Mouse (Mus musculus) heart, adult 11 months (tissue): ENCODE data around the gene Sipa1.

ENCODE experiments used
- DNase-seq: peaks from one replicate; pipeline ENCODE4 v3.0.0; 2022

Gene Sipa1

GRCm38 (mm10) chr19:5641641-5642040 lies 21.9 kb downstream of the Sipa1 start:
- DNase-seq, result peak; percentile 92

- peak; percentile 91 for DNase-seq
These were observed 22.5 kb downstream of the Sipa1 start for GRCm38 (mm10) chr19:5641021-5641420.

DNA sequence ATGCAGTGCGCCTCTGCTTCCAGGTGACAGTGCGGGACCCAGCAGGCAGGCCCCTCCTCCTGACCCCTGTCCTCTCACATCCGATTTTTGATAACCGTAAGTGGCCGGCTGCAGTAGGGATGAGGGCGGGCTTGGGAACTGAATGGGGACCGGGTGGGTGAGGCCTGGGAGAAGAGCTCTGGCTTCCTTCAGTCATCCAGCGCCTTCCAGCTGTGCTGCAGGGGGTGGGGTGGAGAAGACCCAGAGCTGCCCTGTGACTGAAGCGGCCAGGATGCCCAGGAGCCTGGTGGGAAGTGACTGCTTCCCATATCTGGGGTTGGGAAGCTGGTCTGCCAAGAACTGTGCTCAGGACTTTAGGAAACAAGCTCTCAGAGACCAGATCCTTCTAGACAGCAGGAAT lies 23.2 kb downstream of the Sipa1 start:
- DNase-seq, result peak; percentile 93

GRCm38 (mm10) chr19:5638416-5639005 lies 25.0 kb downstream of the Sipa1 start:
- DNase-seq, result peak; percentile 95

- DNase-seq, result peak; percentile 100
These were observed 26.1 kb downstream of the Sipa1 start, which contains the start of gene Rela for GRCm38 (mm10) chr19:5637069-5638047. TSS of gene Rela (plus strand) at chr19:5637483.

- DNase-seq, result peak; percentile 98
These were observed 26.9 kb downstream of the Sipa1 start for GRCm38 (mm10) chr19:5636571-5637041.

DNA sequence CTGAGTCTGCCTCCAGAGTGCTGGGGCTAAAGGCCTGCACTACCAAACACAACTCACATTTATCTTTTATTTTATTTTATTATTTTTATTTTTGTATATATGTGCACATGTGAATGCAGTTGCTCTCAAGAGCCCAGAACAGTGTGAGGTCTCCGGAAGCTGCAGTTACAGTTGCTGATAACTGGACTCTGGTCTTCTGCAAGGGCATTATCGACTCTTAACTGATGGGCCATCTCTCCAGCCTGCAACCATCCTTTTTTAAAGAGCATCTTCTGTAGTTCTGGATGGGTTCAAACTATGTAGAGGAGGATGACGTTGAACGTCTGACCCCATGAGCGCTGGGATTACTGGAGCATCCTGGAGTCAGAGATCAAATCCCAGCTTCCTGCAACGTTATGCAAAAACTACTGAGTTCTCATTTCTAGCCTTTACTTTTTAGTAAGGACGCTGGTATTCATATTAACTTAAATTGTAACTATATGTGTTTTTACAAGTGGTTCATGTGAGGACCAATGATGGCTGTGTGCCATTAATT lies 27.4 kb downstream of the Sipa1 start:
- peak; percentile 92 for DNase-seq

GRCm38 (mm10) chr19:5632120-5632519 lies 31.4 kb downstream of the Sipa1 start:
- peak; percentile 93 for DNase-seq

GRCm38 (mm10) chr19:5629907-5630306 lies 33.6 kb downstream of the Sipa1 start:
- DNase-seq, result no peak

DNA sequence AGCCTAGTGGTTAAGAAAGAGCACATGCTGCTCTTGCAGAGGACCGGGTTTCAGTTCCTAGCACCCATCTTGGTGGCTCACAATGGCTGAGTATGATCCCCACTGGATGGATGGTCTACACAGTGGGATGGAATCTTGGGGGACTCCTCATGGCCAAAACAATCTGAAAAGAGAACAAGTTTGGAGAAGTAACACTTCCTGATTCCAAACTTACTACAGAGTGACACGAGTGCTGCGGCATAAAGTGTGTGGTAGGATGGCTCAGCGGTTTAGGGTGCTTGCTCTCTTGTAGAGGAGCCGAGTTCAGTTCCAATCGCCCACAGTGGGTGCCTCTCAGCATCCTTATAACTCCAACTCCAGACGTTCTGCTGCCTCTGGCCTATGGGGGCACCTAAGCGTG lies 38.2 kb downstream of the Sipa1 start:
- peak; percentile 86 for DNase-seq

DNA sequence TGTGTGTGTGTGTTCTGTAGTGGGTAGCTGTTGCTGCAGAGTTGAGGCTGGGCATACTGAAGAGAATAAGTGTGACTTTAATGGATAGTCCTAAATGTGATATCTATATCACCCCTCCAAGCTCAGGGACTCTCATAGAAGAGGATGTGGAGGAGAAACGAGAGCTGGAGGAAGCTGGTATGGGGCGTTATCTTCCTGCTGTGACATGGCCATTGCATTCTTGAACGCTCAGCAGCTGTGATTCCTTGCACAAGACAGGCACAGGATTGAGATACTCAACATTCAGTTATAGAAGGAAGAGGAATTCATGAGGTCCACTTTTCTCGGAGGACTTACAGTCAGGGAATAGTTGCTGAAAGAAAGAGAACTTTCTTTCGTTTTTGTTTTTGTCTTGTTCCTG lies 41.6 kb downstream of the Sipa1 start:
- DNase-seq, result no peak

DNA sequence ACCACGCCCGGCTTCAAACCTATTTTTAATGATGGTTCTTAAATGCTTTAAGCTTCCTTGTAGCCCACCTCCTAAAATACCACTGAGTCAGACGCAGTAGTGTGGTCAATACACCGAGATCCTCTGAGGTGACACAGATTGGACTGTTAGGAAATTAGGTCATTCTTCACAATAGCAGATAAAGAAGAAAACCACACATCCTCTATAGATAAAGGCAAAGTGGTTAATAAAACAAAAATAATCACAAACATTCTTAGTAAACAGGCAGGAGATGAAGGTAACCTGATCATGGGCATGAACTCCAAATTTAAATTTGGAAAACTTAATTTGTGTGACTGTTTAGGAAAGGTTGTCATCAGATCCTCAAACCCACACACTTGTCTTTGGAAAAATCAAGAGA lies 43.5 kb downstream of the Sipa1 start:
- no peak for DNase-seq

GRCm38 (mm10) chr19:5614953-5615352 lies 48.6 kb downstream of the Sipa1 start:
- DNase-seq, result peak; percentile 84

GRCm38 (mm10) chr19:5612762-5613411 lies 50.6 kb downstream of the Sipa1 start:
- no peak for DNase-seq

- peak; percentile 84 for DNase-seq
These were observed 51.5 kb downstream of the Sipa1 start for GRCm38 (mm10) chr19:5611973-5612372.

DNA sequence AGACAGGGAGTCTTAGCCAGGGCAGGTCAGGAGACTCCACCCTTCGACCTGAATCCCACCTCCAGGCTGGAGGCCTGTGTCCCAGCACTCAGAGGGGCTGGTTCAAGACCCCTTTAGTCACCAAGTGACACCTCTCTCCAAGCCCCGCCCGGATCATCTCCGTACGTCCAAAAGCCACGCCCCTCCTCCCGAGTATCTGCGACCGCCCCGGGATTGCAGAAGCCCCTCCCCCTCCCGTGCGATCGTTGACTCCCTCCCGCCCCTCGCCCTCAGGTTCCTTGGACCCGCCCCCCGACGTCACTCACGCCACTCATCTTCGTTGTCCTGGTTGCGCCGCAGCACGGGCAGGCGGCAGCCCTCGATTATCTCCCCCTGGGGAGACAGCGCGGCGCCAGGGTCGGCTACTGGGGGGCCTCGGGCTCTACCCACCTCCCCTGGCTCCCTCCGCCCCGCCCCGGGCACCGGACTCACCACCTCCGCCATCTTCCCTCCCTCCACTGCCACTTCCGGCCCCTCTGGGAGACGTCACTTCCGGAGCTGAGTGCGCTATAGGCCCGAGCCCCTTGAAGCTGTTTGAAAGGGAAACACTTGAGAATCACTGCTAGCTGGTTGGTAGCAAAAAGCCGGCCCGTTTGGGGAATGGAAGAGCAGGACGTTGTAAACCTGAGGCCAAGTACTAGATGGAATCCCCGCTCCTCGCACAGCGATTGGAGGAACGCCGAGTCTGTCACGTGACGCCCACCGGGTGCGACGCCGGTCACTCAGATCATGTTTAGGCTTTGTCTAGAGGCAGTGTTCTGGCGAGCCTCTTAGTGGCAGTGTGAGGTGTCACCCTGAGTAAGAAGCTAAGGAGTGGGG lies 53.7 kb downstream of the Sipa1 start, which contains the start of gene Kat5:
Gene Kat5, minus strand, starts transcription at position 691 of the 858 bp plus-strand sequence.
- DNase-seq, result peak; percentile 99

DNA sequence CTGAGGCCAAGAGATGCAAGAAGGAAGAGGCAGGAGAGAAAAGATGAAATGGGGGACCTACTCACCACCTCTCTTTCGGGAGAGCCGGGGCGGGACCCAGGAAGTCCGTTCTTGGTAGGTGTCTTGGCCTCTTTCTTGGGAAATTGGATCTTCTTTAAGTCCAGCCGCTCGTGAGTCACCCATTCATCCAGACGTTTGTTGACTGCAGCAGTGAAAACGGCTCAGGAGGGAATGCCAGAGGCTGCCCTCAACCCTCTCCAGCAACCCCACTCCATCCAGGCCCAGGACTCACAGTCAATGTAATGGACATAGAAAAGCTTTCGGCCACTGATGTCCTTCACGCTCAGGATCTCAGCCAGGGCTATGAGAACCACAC lies 54.3 kb downstream of the Sipa1 start:
- DNase-seq, result no peak

DNA sequence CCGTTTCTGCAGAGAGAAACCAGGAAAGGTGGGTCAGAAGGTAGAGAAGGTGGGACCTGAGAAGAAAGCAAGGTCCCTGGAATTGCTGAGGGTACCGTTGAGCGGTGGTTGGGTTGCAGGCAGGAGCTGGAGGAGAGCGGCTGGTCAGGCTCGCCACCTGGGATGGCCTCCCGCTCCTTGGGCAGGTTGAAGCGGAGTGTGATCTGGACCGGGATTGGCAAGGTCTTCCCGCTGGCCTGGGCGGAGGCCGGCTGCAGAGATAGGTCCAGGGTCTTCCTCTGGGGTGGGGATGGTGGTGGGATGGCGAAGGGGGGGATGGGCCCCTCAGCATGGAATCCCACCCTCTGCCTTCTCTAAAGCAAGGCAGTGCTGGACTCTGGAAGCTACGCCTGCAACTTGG lies 54.8 kb downstream of the Sipa1 start:
- DNase-seq, result peak; percentile 92

DNA sequence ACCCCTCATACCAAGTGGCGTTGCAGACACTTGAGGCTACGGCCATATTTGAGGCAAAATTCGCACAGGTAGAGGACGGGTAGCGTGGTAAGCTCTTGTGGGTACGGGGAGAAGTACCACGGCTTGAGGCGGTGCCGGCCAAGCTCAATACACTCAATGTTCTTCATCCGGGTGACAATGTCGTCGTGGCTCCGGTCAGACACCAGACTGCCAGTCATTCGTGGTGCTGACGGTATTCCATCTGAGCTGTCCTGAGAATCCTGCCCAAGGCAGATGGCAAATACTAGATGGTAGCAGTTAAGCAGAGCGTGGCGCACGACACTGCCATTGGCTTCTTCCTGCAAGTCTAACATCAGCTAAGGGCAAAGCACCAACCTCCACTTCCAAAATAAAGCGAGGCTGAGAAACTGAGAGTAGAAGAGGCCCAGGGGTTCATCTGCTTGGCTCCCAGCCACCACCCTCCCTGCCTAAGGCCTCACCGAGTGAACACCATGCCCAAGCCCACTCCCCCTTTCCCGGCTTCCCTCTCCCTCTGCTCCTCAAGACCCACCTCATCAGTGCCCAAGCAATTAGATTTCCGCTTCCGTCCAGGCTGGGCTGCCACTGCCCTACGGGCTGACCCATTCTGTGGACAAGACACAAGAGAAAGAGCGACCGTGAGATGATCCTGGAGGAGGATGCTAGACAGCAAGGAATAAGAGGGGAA lies 55.6 kb downstream of the Sipa1 start:
- peak; percentile 92 for DNase-seq

DNA sequence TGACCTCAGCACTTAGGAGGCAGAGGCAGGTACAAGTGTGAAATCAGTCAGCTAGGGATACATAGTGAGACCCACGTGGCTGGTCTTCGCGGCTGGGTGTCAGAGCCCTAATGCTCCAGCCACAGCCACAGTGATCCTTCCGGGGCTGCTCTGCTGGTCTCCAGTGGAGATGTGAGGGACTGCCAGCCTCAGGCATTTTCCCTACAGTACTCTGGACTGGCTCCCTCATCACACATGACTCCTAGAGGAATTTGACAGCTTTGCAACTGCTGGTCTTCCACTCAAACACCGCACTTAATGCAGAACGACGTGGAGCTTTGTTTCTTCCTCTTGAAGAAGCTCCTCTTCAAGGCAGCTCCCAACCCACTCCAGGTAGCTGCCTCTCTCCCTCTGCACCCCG lies 57.3 kb downstream of the Sipa1 start:
- DNase-seq, result no peak

GRCm38 (mm10) chr19:5605126-5605525 lies 58.4 kb downstream of the Sipa1 start:
- DNase-seq, result no peak
